Mouse (Mus musculus): Measurements from ENCODE around the gene Platr17.

The Platr17 gene

DNA sequence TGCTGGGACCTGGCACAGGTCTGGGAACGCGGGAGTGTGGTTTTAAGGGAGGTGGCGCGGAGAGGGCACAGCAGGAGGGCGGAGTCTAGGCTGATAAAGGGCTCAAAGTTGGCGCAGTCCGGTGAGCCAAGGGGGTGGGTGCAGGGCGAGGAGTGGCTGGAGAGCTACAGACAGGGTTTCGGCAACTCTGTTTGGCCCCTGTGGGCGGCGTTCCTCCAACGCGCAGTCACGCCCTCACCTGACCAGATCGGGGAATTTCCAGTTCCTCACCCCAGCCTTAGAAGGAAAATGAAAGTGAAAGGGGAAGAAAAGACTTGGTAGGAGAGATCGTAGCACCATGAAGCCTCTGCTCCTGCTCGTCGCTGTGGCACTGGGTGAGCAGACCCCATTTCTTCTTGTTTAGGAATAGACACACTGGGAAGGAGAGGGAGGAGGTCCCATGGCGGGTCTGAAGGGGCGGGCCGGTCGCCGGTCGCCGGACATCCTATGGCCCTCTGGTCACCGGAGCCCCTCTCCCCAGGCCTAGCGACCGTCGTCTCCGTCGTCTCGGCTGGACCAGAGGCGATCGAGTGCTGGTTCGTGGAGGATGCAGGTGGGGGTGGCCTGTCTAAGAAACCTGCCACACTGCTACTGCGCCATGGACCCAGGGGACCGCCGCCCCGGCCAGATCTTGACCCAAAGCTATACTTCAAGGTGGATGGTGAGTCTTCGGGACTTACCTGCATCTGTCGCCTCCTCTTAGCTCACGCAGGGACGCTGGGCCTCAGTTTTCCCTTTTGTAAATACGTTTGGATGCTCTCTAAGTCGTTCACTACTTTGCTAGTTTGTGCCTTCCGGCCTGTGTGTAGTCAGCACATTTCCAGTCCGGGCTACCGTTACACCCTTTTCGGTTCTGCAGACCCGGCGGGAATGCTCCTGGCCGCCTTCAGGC is 14.7 kb downstream of the Platr17 start:
- peak in 1 of 2 experiments; percentile 37 for DNase-seq (ENCODE audit: low spot score in 2 of 2)

DNA sequence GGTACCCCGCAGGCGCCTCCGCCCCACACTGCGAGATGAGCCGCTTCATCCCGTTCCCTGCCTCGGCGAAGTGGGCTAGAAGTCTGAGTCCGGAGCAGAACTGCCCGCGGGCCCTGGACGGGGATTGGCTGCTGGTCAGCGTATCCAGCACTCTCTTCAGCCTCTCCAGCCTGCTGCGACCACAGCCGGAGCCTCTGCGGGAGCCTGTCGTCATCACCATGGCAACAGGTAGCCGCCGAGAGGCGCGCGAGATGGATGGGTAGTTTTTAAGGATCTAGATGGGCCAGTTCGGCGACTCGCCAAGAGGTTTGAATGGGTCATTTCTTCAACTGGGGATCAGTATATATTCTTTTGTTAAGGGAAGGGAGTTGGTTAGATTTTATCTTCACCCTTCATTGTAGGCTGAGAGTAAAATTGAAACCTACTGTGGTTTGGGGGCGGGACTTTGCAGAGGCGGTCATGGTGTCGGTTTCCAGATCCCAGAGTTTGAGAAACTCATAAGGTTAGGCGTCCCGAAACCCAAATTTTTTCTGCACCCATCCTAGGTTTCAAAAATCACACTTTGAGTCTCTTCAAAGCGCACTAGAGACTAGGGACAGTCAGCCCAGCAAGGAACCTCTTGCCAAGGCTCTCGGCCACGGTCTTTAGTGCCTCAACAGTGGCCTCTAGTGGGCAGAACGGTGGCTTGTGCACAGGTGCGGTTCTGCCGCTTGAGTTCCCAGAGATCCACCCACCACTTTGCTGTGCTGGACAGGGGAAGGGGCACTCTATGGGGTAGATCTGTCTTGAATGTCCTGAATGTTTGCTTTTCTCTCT is 15.6 kb downstream of the Platr17 start:
- peak; percentile 48 to 70 for DNase-seq (ENCODE audit: low spot score in 2 of 2)

DNA sequence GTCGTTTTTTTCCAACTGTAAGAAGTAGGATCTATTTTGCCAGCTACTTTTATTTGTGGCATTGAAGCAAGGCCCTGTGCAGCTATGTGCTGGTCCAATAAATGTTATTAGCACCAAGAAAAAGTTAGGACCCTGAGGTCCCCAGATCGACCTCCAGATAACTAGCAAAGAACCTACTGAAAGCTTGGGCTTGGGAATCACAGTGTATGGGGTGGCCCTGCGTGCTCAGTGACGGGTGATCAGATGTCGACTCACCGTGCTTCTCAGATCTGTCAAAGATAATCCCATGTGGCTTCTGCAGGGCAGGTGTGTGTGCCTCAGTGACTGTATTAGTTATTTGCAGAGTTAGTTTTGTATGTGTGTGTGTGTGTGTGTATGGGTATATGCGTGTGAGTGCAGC is 16.4 kb downstream of the Platr17 start:
- DNase-seq (ENCODE audit: low spot score in 2 of 2), result peak in 1 of 2 experiments; percentile 3

DNA sequence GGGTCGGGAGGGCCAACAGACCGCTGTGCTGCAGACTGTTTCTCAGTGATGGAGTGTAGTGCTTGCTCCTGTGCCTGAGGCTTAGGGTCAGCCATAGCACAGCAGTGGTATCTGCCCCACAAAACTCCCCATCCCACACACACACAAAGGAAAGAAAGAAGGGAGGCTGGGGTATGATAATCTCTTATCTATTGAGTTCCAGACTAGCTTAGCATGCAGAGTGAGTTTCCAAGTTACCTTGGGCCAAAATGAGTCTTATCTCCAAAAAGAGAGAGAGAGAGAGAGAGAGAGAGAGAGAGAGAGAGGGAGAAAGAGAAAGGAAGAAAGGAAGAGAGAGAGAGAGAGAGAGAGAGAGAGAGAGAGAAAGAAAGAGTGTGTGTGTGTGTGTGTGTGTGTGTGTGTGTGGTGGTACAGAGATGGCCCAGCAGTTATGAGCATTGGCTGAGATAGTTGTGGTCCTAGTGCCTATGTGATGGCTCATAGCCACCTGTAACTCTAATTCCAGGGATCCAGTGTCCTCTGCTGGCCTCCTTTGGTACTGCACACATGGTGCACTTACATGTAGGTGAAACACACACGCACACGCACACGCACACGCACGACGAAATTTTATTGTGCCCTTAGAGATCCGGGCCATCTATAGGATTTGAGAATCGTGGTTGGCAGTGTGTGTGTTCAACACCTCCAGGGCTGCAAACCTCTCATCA is 19.8 kb downstream of the Platr17 start:
- no peak for DNase-seq (ENCODE audit: low spot score in 2 of 2)

DNA sequence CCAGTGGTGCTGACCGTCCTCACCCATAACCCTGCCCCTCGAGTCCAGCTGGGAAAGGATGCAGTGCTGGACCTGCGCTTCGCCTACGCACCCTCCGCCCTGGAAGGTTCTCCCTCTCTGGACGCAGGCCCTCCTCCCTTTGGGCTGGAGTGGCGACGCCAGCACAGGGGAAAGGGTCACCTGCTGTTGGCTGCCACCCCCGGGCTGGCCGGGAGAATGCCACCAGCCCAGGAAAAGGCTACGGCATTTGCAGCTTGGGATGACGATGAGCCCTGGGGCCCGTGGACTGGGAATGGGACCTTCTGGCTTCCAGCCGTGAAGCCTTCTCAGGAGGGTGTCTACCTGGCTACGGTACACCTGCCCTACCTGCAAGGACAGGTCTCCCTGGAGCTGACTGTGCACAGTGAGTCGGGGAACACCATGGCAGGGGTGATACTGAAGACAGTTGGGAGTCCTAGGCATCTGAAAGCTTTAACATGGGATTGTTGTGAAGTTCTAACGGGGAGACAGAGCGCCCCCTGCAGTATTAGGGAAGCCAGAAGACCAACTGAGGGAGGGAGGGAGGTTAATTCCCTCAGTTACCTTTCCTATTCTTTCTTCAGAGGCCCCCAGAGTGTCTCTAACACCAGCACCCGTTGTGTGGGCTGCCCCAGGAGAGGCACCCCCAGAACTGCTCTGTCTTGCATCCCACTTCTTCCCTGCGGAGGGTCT is 20.6 kb downstream of the Platr17 start:
- DNase-seq (ENCODE audit: low spot score in 2 of 2), result no peak

DNA sequence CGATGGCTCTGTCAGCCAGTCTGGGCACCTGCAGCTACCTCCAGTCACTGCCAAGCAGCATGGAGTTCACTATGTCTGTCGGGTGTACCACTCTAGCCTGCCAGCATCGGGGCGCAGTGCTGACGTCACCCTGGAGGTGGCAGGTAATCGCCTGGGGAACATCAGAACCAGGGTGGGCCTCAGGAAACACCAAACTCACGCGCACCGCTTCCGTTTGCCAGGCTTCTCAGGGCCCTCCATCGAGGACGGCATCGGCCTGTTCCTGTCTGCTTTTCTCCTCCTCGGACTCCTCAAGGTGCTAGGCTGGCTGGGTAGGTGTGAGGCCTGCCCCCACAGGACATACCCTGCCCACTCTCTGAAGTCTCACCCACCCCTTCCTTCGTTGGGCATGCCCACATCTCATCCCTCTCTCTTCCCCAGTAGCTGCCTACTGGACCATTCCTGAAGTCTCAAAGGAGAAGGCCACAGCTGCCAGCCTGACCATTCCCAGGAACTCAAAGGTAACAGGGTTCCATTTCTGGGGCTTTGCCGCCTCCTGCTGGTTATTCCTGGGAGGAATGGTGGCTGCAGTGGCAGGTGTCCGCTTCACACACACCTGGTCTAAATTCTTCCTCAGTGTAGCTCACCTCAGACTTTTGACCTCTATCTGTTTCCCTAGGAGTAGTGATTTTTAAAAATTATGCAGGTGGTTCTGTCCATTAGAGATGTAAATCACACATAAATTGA is 21.4 kb downstream of the Platr17 start:
- no peak for DNase-seq (ENCODE audit: low spot score in 2 of 2)

DNA sequence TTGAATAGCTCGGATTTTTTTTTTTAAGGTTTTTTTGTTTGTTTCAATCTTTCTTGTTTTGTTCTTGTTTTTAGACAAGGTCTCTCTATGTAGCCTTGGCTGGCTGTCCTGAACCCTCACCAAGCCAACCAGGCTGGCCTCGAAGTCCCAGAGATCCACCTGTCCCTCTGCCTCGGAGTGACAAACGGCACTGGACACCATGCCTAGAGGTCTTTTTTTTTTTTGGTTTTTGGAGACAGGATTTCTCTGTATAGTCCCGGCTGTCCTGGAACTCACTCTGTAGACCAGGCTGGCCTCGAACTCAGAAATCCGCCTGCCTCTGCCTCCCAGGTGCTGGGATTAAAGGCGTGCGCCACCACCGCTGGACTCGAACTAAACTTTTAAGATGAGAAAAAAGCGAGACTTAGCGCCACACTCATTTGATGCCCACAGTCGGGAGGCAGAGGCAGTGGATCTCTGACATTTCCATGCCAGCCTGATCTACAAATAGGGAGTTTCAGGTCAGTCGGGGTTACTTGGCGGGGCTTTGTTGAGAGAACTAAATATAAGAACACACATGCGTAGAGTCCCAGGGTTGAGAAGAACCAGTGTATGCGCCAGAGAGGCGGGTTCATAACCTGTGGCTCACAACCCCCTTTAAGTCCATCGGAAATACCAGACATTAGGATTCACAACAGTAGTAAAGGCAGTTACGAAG is 23.5 kb downstream of the Platr17 start:
- no peak for DNase-seq (ENCODE audit: low spot score in 2 of 2)

DNA sequence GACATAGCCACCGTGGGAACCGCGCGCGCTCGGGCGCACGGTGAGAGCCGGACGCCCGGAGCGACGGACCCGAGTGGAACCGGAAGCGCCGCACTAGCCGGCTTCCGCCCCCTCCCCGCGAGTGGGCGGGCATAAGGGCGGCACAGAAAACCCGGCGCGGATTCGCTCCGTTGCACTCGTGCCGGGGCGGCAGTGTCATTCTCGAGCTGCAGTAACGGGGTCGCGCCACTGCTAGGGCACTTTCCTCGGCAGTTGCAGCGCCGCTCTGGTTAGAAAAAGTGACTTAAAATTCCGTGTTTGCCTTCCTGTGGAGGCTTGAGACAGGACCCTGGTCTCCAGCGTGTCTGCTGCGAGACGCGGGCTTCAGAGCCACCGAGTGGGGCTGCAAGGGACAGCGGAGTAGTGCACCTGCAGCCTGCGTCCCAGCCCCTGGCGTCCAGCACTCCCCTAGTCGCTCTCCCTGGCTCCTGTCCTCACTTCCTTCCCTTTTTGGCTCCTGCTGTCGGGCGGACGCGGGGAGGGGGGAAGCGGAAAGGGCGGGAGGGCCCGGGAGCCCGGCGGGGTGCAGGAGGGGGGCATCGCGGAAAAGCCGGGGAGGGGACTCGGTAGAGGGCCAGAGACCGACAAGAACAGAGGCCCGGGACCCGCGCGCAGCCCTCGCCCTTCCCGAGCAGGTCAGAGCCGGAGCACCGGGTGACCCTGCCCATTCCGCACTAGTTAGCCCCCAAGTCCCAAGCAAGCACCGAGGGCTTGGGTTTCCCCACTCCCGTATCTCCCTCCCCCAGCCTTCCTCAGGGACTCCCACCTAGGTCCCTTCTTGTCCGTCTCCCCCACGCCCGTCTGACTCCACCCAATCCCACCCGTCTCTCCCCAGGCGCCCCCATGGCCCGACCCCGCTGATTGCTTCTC is 24.7 kb downstream of the Platr17 start, which contains the start of gene Rgl2:
Gene Rgl2, plus strand, starts transcription at position 173 of the 909 bp plus-strand sequence.
- DNase-seq (ENCODE audit: low spot score in 2 of 2), result peak; percentile 86 to 92

DNA sequence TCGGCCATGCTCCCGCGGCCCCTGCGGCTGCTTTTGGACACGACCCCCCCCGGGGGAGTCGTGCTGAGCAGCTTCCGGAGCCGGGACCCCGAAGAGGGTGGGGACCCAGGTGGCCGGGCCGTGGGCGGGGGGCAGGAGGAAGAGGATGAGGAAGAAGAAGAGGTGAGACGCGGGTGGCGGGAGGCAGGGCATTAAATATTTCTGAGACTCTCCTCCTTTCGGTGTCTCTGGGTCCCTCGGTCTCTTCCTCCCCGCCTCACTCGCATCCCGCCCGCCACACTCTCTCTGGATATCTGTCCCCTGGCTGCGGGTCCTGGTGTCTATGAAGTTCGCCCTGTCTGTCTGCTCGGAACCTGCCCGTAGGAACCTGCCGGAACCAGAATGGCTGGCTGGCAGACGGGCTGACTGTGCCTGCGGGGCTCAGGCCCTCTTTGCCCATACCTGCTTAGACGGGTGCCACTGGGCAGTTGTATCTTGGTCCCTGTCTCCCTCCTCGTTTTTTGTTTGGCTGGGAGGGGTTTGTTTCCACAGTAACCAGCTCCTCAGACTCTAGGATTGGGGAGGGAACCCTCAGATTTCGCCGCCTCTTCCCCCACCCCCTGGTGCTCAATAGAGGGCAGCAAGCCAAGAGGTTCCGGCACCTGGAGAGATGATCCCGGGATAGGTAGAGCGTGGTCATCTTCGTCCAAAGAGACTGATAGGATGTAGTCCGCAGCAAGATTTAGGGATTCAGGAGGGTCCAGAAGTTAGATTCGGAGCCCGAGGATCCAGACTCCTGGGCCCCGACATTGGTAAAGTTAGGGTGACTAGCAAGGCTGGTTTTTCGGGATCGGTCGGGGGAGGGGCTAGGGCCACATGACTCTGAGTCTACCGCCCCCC is 25.6 kb downstream of the Platr17 start:
- DNase-seq (ENCODE audit: low spot score in 2 of 2), result peak in 1 of 2 experiments; percentile 55

DNA sequence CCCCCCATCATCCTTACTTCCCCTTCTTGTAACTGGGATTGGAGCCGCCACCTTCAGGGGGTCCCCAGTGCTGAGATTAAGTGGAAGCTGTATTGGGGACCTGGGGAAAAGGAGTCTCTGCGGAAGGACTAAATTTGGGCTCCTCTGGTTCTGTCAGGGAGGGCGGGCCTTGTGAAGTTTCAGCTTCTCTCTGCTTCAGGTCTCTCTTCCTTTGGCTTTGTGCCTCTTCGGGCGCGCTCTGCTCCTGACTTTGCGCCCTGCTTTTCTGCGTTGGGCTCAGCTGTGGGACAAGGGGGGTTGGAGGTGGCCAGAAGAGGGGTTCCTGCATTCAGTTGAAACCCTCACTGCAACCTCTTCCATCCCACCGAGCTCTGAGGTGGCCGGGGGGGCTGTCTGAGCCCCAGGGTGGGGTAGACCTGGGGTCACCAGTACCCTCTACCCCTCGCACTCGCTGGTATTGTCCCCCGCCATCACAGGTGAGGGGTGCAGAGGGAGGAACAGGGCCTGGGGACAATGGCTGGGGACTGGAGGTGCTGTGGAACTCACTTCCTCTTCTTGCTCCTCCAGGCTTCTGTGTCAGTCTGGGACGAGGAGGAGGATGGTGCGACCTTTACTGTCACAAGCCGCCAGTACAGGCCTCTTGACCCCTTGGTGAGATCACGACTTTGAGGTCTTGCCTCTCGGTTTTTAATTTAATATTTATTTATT is 26.4 kb downstream of the Platr17 start:
- DNase-seq (ENCODE audit: low spot score in 2 of 2), result no peak

DNA sequence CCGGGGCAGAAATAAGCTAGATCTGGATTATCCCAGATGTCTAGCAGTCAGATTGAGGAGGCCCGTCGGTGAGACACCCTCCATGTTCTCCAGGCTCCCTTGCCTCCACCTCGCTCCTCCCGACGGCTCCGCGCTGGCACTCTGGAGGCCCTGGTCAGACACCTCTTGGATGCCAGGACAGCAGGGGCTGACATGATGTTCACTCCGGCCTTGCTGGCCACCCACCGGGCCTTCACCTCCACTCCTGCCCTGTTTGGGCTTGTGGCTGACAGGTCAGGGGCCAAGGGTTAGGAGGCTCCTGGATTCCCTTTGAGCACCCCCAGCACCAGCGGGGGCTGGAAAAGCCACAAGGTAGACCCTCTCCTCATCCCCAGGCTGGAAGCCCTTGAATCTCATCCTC is 27.0 kb downstream of the Platr17 start:
- DNase-seq (ENCODE audit: low spot score in 2 of 2), result no peak

DNA sequence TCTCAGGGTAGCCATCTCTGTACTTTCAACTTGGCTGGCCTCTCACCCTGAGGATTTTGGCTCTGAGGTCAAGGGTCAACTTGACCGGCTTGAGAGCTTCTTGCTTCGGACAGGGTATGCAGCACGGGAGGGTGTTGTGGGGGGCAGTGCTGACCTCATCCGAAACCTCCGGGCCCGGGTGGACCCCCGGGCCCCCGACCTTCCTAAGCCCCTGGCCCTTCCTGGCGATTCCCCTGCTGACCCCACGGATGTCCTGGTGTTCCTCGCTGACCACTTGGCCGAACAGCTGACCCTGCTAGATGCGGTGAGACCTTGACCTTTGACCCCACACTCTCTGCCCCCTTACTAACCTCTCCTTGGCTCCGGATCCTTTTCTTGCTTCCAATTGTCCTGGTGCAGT is 27.5 kb downstream of the Platr17 start:
- no peak for DNase-seq (ENCODE audit: low spot score in 2 of 2)

DNA sequence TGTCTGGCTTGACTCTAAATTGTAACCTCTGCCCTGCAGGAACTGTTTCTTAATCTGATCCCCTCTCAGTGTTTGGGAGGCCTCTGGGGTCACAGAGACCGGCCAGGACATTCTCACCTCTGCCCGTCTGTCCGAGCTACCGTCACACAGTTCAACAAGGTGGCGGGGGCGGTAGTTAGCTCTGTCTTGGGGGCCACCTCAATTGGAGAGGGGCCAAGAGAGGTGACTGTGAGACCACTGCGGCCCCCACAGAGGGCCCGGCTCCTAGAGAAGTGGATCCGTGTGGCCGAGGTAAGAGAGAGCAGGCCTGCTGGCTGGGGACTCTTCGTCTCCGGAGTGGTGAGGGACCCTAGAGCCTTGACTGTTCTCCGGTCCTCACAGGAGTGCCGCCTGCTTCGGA is 28.0 kb downstream of the Platr17 start:
- DNase-seq (ENCODE audit: low spot score in 2 of 2), result no peak

DNA sequence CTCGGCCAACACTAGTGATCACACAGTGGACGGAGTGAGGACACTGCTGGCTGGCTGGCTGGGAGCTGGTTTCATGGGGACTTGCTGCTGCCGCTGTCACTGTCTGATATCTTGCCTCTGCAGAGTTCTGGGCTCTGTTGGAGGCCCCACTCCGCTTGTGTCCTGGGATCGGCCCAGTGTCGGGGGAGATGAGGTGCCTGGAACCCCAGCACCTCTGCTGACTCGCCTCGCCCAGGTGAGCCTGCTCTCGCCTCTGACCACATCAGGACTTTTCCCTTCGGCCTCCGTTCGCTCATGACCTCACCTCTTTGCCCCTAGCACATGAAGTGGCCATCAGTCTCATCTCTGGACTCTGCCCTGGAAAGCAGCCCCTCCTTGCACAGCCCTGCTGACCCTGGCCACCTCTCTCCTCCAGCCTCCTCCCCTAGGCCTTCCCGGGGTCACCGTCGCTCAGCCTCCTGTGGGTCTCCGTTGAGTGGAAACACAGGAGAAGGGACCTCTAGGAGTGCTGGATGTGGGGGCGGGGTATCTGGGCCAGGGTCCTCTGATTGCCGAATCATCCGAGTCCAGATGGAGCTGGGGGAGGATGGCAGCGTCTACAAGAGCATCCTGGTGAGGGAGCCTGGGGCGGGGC is 30.6 kb downstream of the Platr17 start:
- no peak for DNase-seq (ENCODE audit: low spot score in 2 of 2)

DNA sequence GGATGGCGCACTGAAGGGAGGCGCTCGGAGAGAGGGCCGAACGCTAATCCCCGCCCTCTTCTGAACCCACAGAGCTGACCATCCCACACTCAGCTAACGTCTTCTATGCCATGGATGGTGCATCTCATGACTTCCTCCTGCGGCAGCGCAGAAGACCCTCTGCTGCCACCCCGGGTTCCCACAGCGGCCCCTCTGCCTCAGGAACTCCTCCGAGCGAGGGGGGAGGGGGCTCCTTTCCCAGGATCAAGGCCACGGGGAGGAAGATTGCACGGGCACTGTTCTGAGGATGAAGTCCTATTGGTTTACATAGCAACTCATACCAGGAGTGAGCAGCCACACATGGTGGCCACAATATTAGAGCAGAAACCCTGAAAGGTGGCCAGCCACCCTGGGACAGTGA is 32.1 kb downstream of the Platr17 start:
- DNase-seq (ENCODE audit: low spot score in 2 of 2), result no peak

DNA sequence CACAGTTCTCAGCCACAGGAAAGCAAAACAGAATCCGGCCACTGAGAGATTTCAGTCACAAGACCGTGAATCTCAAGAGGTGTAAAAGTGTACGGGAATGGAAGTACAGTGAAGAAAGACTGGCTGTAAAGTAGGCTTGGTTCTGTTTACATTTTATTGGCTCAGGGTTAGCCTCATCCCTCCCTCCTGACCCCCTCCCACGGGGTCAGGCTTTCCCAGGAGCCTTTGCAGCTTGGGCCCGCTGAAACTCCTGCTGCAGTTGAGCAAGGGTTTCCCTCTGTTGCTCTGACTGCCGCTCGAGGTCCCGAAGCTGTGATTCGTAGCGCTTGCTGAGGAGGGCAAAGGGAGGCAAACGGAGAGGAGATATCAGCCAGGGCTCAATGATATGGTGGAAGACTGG is 33.8 kb downstream of the Platr17 start:
- DNase-seq (ENCODE audit: low spot score in 2 of 2), result no peak
